Comparison of ENCODE assay signal across 29 mouse cellular contexts in the genomic region with DNA sequence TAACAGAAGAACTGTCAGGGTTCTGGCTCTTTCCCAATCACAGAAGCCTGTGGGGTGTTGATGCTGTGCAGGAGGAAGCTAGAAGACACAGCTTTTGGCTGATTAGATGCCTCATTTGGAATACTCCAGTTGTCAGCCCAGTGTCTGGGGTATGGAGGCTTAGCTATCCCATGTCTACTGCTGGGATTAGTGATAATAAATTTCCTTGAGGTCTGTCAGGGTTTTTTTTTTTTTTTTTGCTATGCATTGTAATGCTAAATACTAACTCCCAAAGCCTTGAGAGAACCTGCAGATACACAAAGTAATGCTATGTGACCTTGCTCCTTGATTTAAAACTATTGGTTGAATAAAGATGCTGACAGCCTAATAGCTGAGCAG. TPM values are rescaled to one million over a fixed set of nuclear protein-coding genes. Genes with fewer than 3 reads are reported as not detected.
"Had no signal": no experiment of that assay in that cellular context is flagged by ENCODE, and none has a peak within 500 bp of the region (broad histone marks: within the 10 kb centered on the region; RNA-seq: fewer than 3 reads in every experiment).

No protein-coding gene starts in this region.

- H3K4me2 ChIP-seq: embryonic facial prominence, embryonic 12.5 days; embryonic facial prominence, embryonic 13.5 days; embryonic facial prominence, embryonic 15.5 days; forebrain, embryonic 12.5 days; forebrain, embryonic 13.5 days; forebrain, embryonic 15.5 days had no signal

- H3K9me3 ChIP-seq: embryonic facial prominence, embryonic 10.5 days; embryonic facial prominence, embryonic 12.5 days; embryonic facial prominence, embryonic 13.5 days; embryonic facial prominence, embryonic 15.5 days; forebrain, embryonic 10.5 days; forebrain, embryonic 12.5 days; forebrain, embryonic 13.5 days; forebrain, embryonic 15.5 days; heart, embryonic 10.5 days had no signal

- H3K4me3 ChIP-seq: embryonic facial prominence, embryonic 10.5 days; embryonic facial prominence, embryonic 12.5 days; embryonic facial prominence, embryonic 13.5 days; embryonic facial prominence, embryonic 15.5 days; erythroblast, embryonic 14.5 days; forebrain, embryonic 10.5 days; forebrain, embryonic 12.5 days; forebrain, embryonic 13.5 days; forebrain, embryonic 15.5 days; gastrocnemius, adult 2 months; heart, adult 2 months; heart, embryonic 10.5 days had no signal

- H3K4me1 ChIP-seq: embryonic facial prominence, embryonic 10.5 days; embryonic facial prominence, embryonic 12.5 days; embryonic facial prominence, embryonic 13.5 days; embryonic facial prominence, embryonic 15.5 days; forebrain, embryonic 10.5 days; forebrain, embryonic 13.5 days; forebrain, embryonic 15.5 days had no signal

- DNase-seq: cerebellum, adult 9-11 months; cerebellum, postnatal 10 days; cerebellum, postnatal 36 days; embryo, embryonic 11 days; forebrain, postnatal 0 days; gastrocnemius, adult 2 months; gastrocnemius, postnatal 10 days; gastrocnemius, postnatal 14 days; gastrocnemius, postnatal 25 days; gastrocnemius, postnatal 36 days; heart, adult 11 months; heart, adult 18-20 months; heart, adult 2 months had no signal

- H3K9ac ChIP-seq: embryonic facial prominence, embryonic 12.5 days; embryonic facial prominence, embryonic 13.5 days; embryonic facial prominence, embryonic 15.5 days; forebrain, embryonic 12.5 days; forebrain, embryonic 13.5 days; forebrain, embryonic 15.5 days; forebrain, postnatal 0 days had no signal

- H3K27me3 ChIP-seq: embryonic facial prominence, embryonic 15.5 days; forebrain, embryonic 15.5 days had no signal

- H3K27ac ChIP-seq: embryonic facial prominence, embryonic 10.5 days; embryonic facial prominence, embryonic 12.5 days; embryonic facial prominence, embryonic 13.5 days; embryonic facial prominence, embryonic 15.5 days; forebrain, embryonic 10.5 days; forebrain, embryonic 12.5 days; forebrain, embryonic 13.5 days; forebrain, embryonic 15.5 days; gastrocnemius, adult 2 months; heart, adult 2 months; heart, embryonic 10.5 days had no signal

- ATAC-seq: forebrain, embryonic 13.5 days; forebrain, embryonic 14.5 days; forebrain, embryonic 15.5 days; forebrain, embryonic 16.5 days; forebrain, postnatal 0 days had no signal

RNA-seq across cellular contexts. Expression of a gene that starts 8.4 kb away (rescaled TPM):
- total RNA-seq: forebrain, postnatal 0 days; gastrocnemius, adult 18-20 months; gastrocnemius, adult 2 months; gastrocnemius, postnatal 10 days; gastrocnemius, postnatal 14 days; gastrocnemius, postnatal 25 days; gastrocnemius, postnatal 36 days; gastrocnemius, postnatal 4 days; granulocyte monocyte progenitor cell, adult 5-6 weeks; heart, adult 18-20 months; heart, adult 2 months; heart, adult 8-10 months had no signal
- polyA plus RNA-seq: forebrain, embryonic 13.5 days; forebrain, embryonic 16.5 days; forebrain, postnatal 0 days; heart, adult 2 months had no signal

RNA-seq across cellular contexts. Expression of a gene that starts 37.8 kb away (rescaled TPM):
- polyA plus RNA-seq: erythroblast, embryonic 14.5 days had no signal
